ENCODE assay signal across 22 mouse cellular contexts in genomic region chr15:79918485-79918884, GRCm38 (mm10).
"Had no signal": no experiment of that assay in that cellular context is flagged by ENCODE, and none has a peak within 500 bp of the region (broad histone marks: within the 10 kb centered on the region; RNA-seq: fewer than 3 reads in every experiment).

No protein-coding gene starts in this region.

- H3K9ac ChIP-seq: heart, embryonic 12.5 days; hindbrain, embryonic 12.5 days; hindbrain, embryonic 14.5 days; intestine, embryonic 15.5 days; limb, embryonic 13.5 days; limb, embryonic 15.5 days; liver, embryonic 12.5 days; liver, embryonic 14.5 days had no signal

- DNase-seq: gastrocnemius, postnatal 25 days; heart, postnatal 10 days; heart, postnatal 4 days; kidney, adult 18-20 months; kidney, adult 8-10 months; kidney, postnatal 10 days; kidney, postnatal 25 days; kidney, postnatal 4 days had no signal

- H3K4me3 ChIP-seq: heart, embryonic 10.5 days; heart, embryonic 12.5 days; hindbrain, embryonic 12.5 days; intestine, embryonic 15.5 days; layer of hippocampus, adult 2 months; left cerebral cortex, adult 2 months; limb, embryonic 13.5 days; limb, embryonic 15.5 days; liver, embryonic 12.5 days had no signal

- H3K9me3 ChIP-seq: heart, embryonic 10.5 days; intestine, embryonic 15.5 days; limb, embryonic 13.5 days; limb, embryonic 15.5 days; liver, embryonic 12.5 days had no signal

- H3K27ac ChIP-seq: heart, embryonic 10.5 days; hindbrain, embryonic 12.5 days; hindbrain, embryonic 14.5 days; intestine, embryonic 15.5 days; layer of hippocampus, adult 2 months; left cerebral cortex, adult 2 months; limb, embryonic 13.5 days; limb, embryonic 15.5 days; liver, embryonic 12.5 days; liver, embryonic 14.5 days had no signal

- H3K4me1 ChIP-seq: heart, embryonic 12.5 days; hindbrain, embryonic 12.5 days; intestine, embryonic 15.5 days; limb, embryonic 13.5 days; limb, embryonic 15.5 days; liver, embryonic 12.5 days had no signal

- H3K4me2 ChIP-seq: heart, embryonic 12.5 days; hindbrain, embryonic 12.5 days; hindbrain, embryonic 14.5 days; intestine, embryonic 15.5 days; limb, embryonic 13.5 days; limb, embryonic 15.5 days; liver, embryonic 12.5 days had no signal

- H3K27me3 ChIP-seq: heart, embryonic 12.5 days; hindbrain, embryonic 12.5 days; intestine, embryonic 15.5 days; limb, embryonic 13.5 days; limb, embryonic 15.5 days; liver, embryonic 12.5 days had no signal

- H3K36me3 ChIP-seq: heart, embryonic 10.5 days; heart, embryonic 12.5 days; hindbrain, embryonic 12.5 days; intestine, embryonic 15.5 days had no signal

- ATAC-seq: hindbrain, embryonic 16.5 days; inflammation-experienced regulatory T-cells, adult 6 months; intestine, embryonic 15.5 days; intestine, postnatal 0 days; liver, embryonic 12.5 days had no signal
